Mouse (Mus musculus) kidney, postnatal 0 days (tissue): ENCODE results near the gene Slc3a2. TPM values are rescaled to one million over a fixed set of nuclear protein-coding genes. Genes with fewer than 3 reads are reported as not detected.

Experiments
- ATAC-seq: fragments of 200-750 bp; cut with Nextera tagmentation; replicated peaks from 2 replicates; pipeline ENCODE4 v1.8.0; 2017; ENCODE audit warnings: low read depth, moderate number of reproducible peaks, moderate TSS enrichment, moderate library complexity; ENCODE audit not compliant: low FRiP score
- DNase-seq: peaks from one replicate; pipeline ENCODE4 v3.0.0-alpha.2; 2016; ENCODE audit warnings: low spot score
- H3K27ac ChIP-seq: fragments of 300-500 bp; sonication (generic); 2 replicates; pipeline ENCODE4 v1.5.1; 2014; ENCODE audit warnings: mild to moderate bottlenecking
- H3K27me3 ChIP-seq: fragments of 300-500 bp; sonication (generic); 2 replicates; pipeline ENCODE4 v1.6.1; 2014; ENCODE audit warnings: low read length, mixed read lengths; ENCODE audit not compliant: insufficient read depth
- H3K36me3 ChIP-seq: fragments of 300-500 bp; sonication (generic); 2 replicates; pipeline ENCODE4 v1.6.1; 2014; ENCODE audit warnings: low read length, mixed read lengths; ENCODE audit not compliant: insufficient read depth
- H3K4me1 ChIP-seq: fragments of 300-500 bp; sonication (generic); replicated peaks from 2 replicates; pipeline ENCODE4 v1.6.1; 2014; ENCODE audit warnings: antibody characterized with exemption, low read length, mixed read lengths; ENCODE audit not compliant: insufficient read depth
- H3K4me2 ChIP-seq: fragments of 300-500 bp; sonication (generic); 2 replicates; pipeline ENCODE4 v1.6.1; 2014; ENCODE audit warnings: mild to moderate bottlenecking, low read length, moderate library complexity, mixed read lengths
- H3K4me3 ChIP-seq: fragments of 300-500 bp; sonication (generic); replicated peaks from 2 replicates; pipeline ENCODE4 v1.5.1; 2014; ENCODE audit warnings: low read depth, low read length
- H3K9ac ChIP-seq: fragments of 300-500 bp; sonication (generic); 2 replicates; pipeline ENCODE4 v1.6.1; 2014; ENCODE audit warnings: low read depth, low read length
- H3K9me3 ChIP-seq: fragments of 300-500 bp; sonication (generic); replicated peaks from 2 replicates; pipeline ENCODE4 v1.6.1; 2016; ENCODE audit warnings: low read length, inconsistent platforms, mixed read lengths
- CTCF ChIP-seq: IDR thresholded peaks from 2 replicates; pipeline ENCODE4 v1.5.1; 2016; ENCODE audit warnings: antibody characterized with exemption, low read depth, mild to moderate bottlenecking, moderate library complexity
- WGBS: fragments of 180-500 bp; shearing (Covaris S2); extraction: QIAGEN DNeasy Blood & Tissue Kit; methylation state at CpG from one replicate; pipeline ENCODE4 v1.1.7; 2014; 5-methylcytosine and 5-hydroxymethylcytosine counted together
- polyA plus RNA-seq: library from polyadenylated mRNA; unstranded; fragments of >200 nt; fragmentation: Nextera tagmentation; extraction: Ambion mirVana; gene quantifications from 2 replicates; pipeline ENCODE4 v1.2.1, GENCODE M21; 2015

Gene Slc3a2
- polyA plus RNA-seq, 1 experiment from 2014 or later, result 151 TPM

DNA sequence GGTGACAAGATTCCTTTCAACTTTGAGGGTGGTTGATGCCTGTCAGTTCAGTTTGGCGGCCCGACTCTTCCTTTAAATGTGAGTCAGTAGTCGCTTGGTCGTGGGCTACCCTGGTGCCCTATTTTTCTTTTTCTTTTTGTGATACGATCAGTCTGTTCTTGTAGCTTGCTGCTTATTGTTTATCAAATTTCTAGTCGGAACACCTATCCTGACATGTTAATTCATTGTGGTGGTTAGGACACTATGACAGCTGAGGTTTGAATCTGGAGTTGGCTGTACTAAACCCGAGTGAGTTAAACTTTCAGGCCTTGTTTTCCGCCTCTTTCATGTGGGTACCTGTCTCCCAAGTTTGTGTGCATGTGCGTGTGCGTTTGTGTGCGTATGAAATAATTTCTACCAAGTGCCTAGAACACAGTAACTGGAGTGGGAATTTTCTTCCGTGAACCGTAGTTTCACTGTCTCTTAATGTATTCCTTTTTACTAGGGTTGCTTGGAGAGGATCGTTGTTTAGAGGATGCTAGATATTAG, 34.4 kb upstream of the Slc3a2 start:
- H3K9me3 ChIP-seq, result no peaks in the 10 kb centered on the region
- peak overlapping the region; percentile 91 for H3K27ac ChIP-seq
- no peak for TF ChIP-seq CTCF
- peaks cover 5% of the 10 kb centered on the region for H3K4me1 ChIP-seq
- peak overlapping the region; percentile 58 for H3K4me2 ChIP-seq
- DNase-seq, result no peak
- no peak; the same call in 1 of the 2 replicates for ATAC-seq
- peak overlapping the region; percentile 98 for H3K4me3 ChIP-seq
- peak overlapping the region; percentile 98 for H3K9ac ChIP-seq
- peaks cover 11% of the 10 kb centered on the region; the same call in 1 of the 2 replicates for H3K36me3 ChIP-seq
- no peaks in the 10 kb centered on the region for H3K27me3 ChIP-seq
- 2% methylated on average over 14 of the region's 14 CpGs for WGBS

DNA sequence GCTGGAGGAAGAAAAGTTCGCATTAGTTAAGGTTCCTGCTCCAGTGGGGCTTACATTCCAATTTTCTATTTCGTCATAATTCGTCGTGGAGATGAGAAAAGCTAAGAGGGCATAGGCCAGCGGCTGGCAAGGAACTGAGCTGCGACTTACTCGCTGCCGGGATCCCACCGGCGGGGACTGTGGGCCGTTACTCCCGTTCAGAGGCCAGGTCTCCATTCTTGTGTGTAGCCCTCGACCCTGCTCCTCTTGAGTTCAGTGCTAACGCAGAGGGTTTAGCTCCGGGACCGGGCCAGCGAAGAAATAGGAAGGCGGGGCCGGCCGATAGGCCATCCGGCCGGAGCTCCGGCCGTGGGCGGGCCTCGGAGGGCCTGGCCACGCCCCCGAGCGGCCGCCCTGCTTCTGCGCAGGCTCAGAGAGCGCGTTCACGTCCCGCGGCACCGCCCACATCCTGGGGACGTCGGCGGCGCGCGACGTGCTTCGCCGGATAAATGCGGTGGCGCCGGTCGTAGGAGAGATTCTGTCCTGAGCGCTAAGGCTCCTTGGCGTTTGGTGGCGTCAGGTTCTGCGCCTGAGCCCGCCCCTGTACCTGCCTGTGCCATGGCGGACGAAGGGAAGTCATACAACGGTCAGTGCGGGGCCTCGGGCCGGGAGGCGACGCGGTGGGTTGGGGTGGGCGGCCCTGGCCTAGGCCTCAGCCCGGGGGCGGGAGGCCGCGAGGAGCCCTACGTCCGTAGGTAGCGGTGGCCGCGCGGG, 33.6 kb upstream of the Slc3a2 start, which contains the start of gene Nxf1:
Gene Nxf1, plus strand, starts transcription at position 439 of the 753 bp plus-strand sequence.
- Histone ChIP-seq H3K4me2 (peak within 1 kb of the TSS; percentile 58), H3K36me3 (peaks cover 8% of the 10 kb centered on the region; the same call in 1 of the 2 replicates), H3K4me3 (peak within 1 kb of the TSS; percentile 98), H3K9me3 (no peaks in the 10 kb centered on the region), H3K27me3 (no peaks in the 10 kb centered on the region), H3K27ac (peak within 1 kb of the TSS; percentile 91), H3K9ac (peak within 1 kb of the TSS; percentile 98), H3K4me1 (peaks cover 5% of the 10 kb centered on the region)
- TF ChIP-seq CTCF, result peak; percentile 20; the same call in 1 of the 2 replicates
- DNase-seq, result peak; percentile 96
- WGBS, result under 1% methylated on average over 75 of the region's 75 CpGs
- ATAC-seq, result peak; percentile 93

DNA sequence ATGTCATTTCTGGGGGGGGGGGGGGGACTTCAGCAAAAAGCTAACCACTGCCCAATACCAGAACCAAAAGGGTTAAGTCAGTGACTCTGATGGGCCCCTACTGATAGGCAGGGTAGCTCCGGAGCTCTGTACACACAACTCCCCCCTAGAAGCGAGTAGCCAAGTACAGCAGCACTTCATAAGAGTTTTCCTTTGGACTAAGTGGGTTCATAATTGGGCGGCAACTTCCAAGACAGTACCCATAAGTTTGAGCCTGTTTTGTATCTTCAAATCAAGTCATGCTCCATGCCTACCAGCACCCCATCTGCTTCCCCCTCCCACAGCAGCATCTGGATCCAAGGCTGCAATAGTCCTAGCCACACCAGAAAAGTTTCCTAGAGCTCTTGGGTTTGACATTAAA, 32.5 kb upstream of the Slc3a2 start:
- Histone ChIP-seq H3K9me3 (no peaks in the 10 kb centered on the region), H3K4me2 (no peak overlapping the region), H3K9ac (no peak overlapping the region), H3K4me3 (no peak overlapping the region), H3K27ac (no peak overlapping the region), H3K27me3 (no peaks in the 10 kb centered on the region), H3K36me3 (peaks cover 17% of the 10 kb centered on the region), H3K4me1 (peaks cover 5% of the 10 kb centered on the region)
- no peak for TF ChIP-seq CTCF
- no peak for ATAC-seq
- no peak for DNase-seq
- 62% methylated on average over 3 of the region's 3 CpGs for WGBS

DNA sequence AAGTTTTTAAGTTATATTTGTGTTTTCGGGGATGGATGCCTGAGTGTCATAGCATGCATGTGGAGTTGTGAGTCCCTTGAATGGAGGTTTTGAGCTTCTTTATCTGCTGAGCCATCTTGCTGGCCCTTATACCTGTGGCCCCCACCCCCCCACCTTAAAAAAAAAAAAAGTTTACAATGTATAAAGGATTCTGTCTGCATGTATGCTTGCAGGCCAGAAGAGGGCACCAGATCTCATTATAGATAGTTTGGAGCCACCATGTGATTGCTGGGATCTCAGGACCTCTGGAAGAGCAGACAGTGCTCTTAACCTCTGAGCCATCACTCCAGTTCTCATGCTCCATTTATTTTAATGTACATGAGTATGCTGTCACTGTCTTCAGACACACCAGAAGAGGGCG, 24.2 kb upstream of the Slc3a2 start:
- peak; percentile 63 for TF ChIP-seq CTCF
- 0 out of 2 replicates have a peak, but pooled peaks cover 5% of the 10 kb centered on the region for H3K4me1 ChIP-seq
- no peak overlapping the region for H3K9ac ChIP-seq
- ATAC-seq (no peak), DNase-seq (peak; percentile 51)
- H3K27me3 ChIP-seq, result no peaks in the 10 kb centered on the region
- 75% methylated on average over 2 of the region's 2 CpGs for WGBS
- peaks cover 54% of the 10 kb centered on the region for H3K36me3 ChIP-seq
- H3K9me3 ChIP-seq, result no peaks in the 10 kb centered on the region
- no peak overlapping the region for H3K27ac ChIP-seq
- no peak overlapping the region for H3K4me3 ChIP-seq
- no peak overlapping the region for H3K4me2 ChIP-seq

DNA sequence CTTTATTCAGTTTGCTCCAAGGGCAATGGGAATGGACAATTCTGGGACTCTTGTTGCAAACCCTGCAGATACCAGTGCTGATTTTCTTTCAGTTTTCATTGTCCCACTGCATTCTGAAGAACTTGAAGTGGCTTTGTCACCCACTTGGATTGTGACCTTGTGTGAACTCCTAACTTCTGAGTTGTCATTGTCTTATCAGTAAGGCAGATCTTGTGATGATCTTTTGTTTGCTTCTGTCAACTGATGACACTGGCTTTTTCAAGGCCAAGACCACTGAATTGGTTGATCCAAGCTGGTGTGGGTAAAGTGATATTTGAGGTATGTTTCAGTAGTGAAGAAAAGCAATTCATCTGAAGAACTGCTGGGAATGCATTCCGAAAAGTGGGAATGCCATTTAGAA, 22.2 kb upstream of the Slc3a2 start:
- Histone ChIP-seq H3K9ac (no peak overlapping the region), H3K27ac (no peak overlapping the region), H3K4me1 (peaks cover 11% of the 10 kb centered on the region; the same call in 1 of the 2 replicates), H3K9me3 (no peaks in the 10 kb centered on the region), H3K36me3 (peaks cover 42% of the 10 kb centered on the region), H3K4me3 (no peak overlapping the region), H3K27me3 (no peaks in the 10 kb centered on the region), H3K4me2 (no peak overlapping the region)
- ATAC-seq (no peak), DNase-seq (no peak)
- TF ChIP-seq CTCF, result no peak
- WGBS, result 90% methylated on average over 1 of the region's 1 CpGs

DNA sequence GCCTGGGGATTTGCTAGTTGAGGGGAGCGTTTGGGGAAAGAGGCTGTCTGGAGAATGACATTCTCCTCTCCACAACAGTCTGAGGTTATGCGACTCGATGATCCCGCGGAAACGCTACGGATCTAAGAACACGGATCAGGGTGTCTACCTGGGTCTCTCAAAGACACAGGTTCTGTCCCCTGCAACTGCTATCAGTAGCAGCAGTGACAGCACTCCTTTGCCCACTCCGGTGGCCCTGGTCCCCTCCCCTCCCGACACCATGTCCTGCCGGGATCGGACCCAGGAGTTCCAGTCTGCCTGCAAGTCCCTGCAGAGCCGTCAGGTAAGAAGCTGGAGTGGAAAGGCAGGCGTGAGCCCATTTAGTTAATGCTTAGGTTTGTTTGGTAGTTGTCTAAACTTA, 19.0 kb upstream of the Slc3a2 start:
- peaks cover 12% of the 10 kb centered on the region; the same call in 1 of the 2 replicates for H3K4me1 ChIP-seq
- peaks cover 33% of the 10 kb centered on the region for H3K36me3 ChIP-seq
- no peaks in the 10 kb centered on the region for H3K27me3 ChIP-seq
- H3K4me3 ChIP-seq, result peak overlapping the region; percentile 68
- no peaks in the 10 kb centered on the region for H3K9me3 ChIP-seq
- WGBS, result 12% methylated on average over 14 of the region's 14 CpGs
- H3K4me2 ChIP-seq, result peak overlapping the region; percentile 98
- peak overlapping the region; percentile 81 for H3K9ac ChIP-seq
- no peak for TF ChIP-seq CTCF
- peak overlapping the region; percentile 97 for H3K27ac ChIP-seq
- ATAC-seq (no peak), DNase-seq (no peak)
